Mouse (Mus musculus) brain, embryonic 14.5 days (tissue): ENCODE results near the gene Atp6v1e1. TPM values are rescaled to one million over a fixed set of nuclear protein-coding genes. Genes with fewer than 3 reads are reported as not detected.

Experiments used
- DNase-seq: peaks from one replicate; pipeline ENCODE4 v3.0.0-alpha.2; 2011; ENCODE audit warnings: low read depth
- CTCF ChIP-seq: fragments of 200-500 bp; IDR thresholded peaks from 2 replicates; pipeline ENCODE4 v1.5.1; 2012; ENCODE audit warnings: inconsistent platforms, mild to moderate bottlenecking, moderate library complexity, borderline replicate concordance; ENCODE audit not compliant: insufficient read depth, insufficient read length; ENCODE audit errors: extremely low read depth
- POLR2A ChIP-seq: fragments of 200-500 bp; IDR thresholded peaks from 2 replicates; pipeline ENCODE4 v1.6.1; 2012; ENCODE audit warnings: mild to moderate bottlenecking, inconsistent platforms, borderline replicate concordance; ENCODE audit not compliant: poor library complexity, insufficient read depth, insufficient read length, severe bottlenecking; ENCODE audit errors: extremely low read depth
- polyA plus RNA-seq: library from polyadenylated mRNA; depleted of rRNA; stranded (reverse); fragments of >200 nt; gene quantifications from 2 replicates; pipeline ENCODE4 v1.2.3, GENCODE M21; 2012; rRNA removed

Gene Atp6v1e1
- polyA plus RNA-seq, 1 experiment: 195 TPM

GRCm38 (mm10) chr6:120782948-120783347 lies 39.6 kb downstream of the Atp6v1e1 start:
- no peak for DNase-seq
- TF ChIP-seq CTCF (no peak), POLR2A (no peak)

DNA sequence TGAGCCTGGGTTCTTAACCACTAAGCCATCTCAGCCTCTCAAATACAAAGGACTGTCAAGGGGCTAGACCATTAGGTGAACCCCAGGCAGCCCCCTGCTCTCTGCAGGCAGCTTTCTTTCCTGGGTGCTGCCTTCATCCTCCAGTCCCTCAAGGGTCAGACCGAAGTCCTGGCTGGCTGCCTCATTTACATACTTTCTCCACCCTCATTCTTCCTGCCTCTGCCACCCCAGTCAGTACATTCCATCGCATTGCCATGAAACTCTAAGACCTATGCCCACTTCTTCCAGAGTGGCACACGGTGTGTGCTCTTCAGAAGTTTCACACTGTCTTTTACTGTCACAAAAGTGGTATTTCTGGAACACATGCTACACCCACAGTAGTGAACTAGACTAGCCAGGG lies 44.4 kb downstream of the Atp6v1e1 start:
- DNase-seq: no peak
- no peak for TF ChIP-seq CTCF
- TF ChIP-seq POLR2A: no peak

DNA sequence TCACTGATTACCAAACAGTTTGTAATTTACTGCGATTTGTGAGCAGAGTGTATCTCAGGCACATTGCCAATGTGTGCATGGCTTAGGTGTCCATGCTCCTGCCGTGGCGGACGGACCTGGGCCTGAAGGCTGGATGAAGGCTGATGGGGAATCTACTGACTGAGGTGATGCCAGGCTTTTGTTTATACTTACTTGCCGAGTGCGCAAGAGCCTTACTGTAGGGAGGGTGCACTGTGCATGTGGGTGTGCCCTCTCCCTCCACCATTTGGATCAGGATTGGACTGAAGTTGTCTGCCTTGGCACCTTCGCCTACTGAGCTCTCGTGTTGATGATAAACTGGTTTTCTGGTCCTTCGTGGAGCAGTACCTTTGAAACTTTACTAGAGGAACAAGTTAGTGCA lies 45.1 kb downstream of the Atp6v1e1 start:
- no peak for DNase-seq
- TF ChIP-seq CTCF (no peak), POLR2A (no peak)

DNA sequence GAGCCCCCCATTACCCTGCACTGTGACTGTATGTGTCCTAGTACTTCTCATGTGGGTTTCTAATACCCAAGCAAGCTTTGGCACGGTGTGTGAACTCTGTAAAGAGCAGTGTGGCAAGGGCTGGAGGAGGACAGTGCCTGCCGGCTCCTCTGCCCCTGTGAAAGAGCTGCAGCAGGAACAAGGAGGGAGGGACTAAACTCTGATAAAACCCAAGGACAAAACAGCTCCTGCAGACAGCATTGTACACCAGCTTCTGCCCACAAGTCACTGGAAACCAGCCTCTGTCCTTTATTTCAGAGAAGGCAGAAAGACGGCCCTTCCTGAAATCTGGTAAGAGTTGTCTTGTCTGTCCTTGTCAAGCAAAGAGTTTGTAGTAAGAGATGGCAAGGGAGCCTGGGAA lies 46.3 kb downstream of the Atp6v1e1 start:
- TF ChIP-seq CTCF: no peak
- no peak for TF ChIP-seq POLR2A

GRCm38 (mm10) chr6:120773763-120774162 lies 48.8 kb downstream of the Atp6v1e1 start:
- DNase-seq: peak; percentile 58
- TF ChIP-seq POLR2A (no peak), CTCF (no peak)

More for the DNA sequence above, 46.3 kb downstream of the Atp6v1e1 start:
- DNase-seq: no peak

GRCm38 (mm10) chr6:120773149-120773628 lies 49.4 kb downstream of the Atp6v1e1 start, which contains the start of gene Slc25a18:
Gene Slc25a18, plus strand, starts transcription at chr6:120773578.
- TF ChIP-seq CTCF (no peak), POLR2A (no peak)
- peak; percentile 91 for DNase-seq

- no peak for DNase-seq
These were observed 50.6 kb downstream of the Atp6v1e1 start for GRCm38 (mm10) chr6:120772025-120772424.

DNA sequence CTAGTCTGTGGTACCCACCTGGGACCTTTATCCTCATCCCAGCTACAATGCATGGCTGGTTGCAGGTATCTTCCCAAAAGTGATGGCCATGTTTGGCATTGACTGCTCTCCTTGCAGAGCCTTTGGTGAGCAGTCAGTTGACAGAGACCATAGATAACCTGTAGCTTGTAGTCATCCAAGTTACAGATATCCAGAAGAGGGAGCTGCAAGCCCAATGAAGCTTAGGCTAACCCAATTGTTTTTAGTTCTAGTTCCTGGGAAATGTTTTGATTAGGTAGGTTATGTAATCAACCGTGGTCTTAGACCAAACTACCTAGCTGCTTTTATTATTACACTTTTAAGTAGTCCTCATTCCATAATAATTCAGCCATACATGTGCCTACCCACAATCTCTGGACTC lies 51.2 kb downstream of the Atp6v1e1 start:
- DNase-seq: no peak
- no peak for TF ChIP-seq CTCF
- no peak for TF ChIP-seq POLR2A

More at GRCm38 (mm10) chr6:120772025-120772424, 50.6 kb downstream of the Atp6v1e1 start:
- TF ChIP-seq POLR2A: no peak
- TF ChIP-seq CTCF: no peak

- DNase-seq: no peak
- TF ChIP-seq CTCF (no peak), POLR2A (no peak)
These were observed 52.6 kb downstream of the Atp6v1e1 start for GRCm38 (mm10) chr6:120769972-120770371.

GRCm38 (mm10) chr6:120761151-120761550 lies 61.4 kb downstream of the Atp6v1e1 start:
- no peak for DNase-seq
- TF ChIP-seq CTCF (no peak), POLR2A (no peak)

DNA sequence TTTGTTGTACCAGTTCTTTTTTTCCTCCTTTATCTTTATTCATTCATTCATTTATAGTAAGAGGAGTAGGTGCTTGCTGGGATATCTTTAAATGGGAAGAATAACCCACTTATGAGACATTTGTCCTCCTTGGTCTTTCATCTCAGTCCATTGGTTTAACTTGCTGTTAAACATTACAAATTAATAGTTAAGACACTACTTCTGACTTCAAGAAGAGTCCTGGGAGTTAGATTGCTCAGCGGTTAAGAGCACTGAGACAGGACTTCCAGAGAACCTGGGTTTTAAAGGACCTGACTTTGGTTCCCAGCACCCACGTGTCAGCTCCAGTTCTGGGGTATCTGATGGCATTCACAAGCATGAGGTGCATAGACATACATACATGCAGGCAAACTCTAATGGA lies 76.2 kb downstream of the Atp6v1e1 start:
- no peak for TF ChIP-seq POLR2A
- TF ChIP-seq CTCF: no peak

More for the DNA sequence above, 76.2 kb downstream of the Atp6v1e1 start:
- no peak for DNase-seq

Other genes starting within 250 kb of the Atp6v1e1 start
- gene Cecr2, start 156.4 kb downstream of the Atp6v1e1 start, polyA plus RNA-seq: 9.3 and 10.4 TPM in 2 replicates
- 6.1 and 10.1 TPM in 2 replicates for gene Slc25a18, start 49.2 kb downstream of the Atp6v1e1 start, polyA plus RNA-seq
- gene Bcl2l13, start 13.4 kb upstream of the Atp6v1e1 start, polyA plus RNA-seq: 31.3 and 34.7 TPM in 2 replicates
- 23.3 and 23.6 TPM in 2 replicates for gene Bid, start 94.1 kb upstream of the Atp6v1e1 start, polyA plus RNA-seq